Mouse (Mus musculus) embryo, embryonic 9.5 days (tissue): Measurements from ENCODE around the gene Zfp976.
A peak's percentile ranks its signal among the peaks of the same experiment; 100 is the strongest.
"Not testable (repeated sequence)": the region's sequence is repeated elsewhere in the genome, so short reads cannot be mapped to it uniquely, and the experiment has no call there.

ENCODE experiments used
- DNase-seq: peaks from one replicate; pipeline ENCODE4 v3.0.0-alpha.2; 2017; ENCODE audit errors: extremely low spot score

Zfp976 gene

GRCm38 (mm10) chr7:42642152-42643115, at the start of gene Zfp976:
Zfp976 (minus strand) TSS chr7:42642588.
- DNase-seq, result peak; percentile 74

- DNase-seq, result not testable (repeated sequence)
Measured at GRCm38 (mm10) chr7:42680081-42680480, 37.7 kb upstream of the Zfp976 start.

- DNase-seq, result not testable (repeated sequence)
Measured at GRCm38 (mm10) chr7:42679646-42680045, 37.3 kb upstream of the Zfp976 start.

DNA sequence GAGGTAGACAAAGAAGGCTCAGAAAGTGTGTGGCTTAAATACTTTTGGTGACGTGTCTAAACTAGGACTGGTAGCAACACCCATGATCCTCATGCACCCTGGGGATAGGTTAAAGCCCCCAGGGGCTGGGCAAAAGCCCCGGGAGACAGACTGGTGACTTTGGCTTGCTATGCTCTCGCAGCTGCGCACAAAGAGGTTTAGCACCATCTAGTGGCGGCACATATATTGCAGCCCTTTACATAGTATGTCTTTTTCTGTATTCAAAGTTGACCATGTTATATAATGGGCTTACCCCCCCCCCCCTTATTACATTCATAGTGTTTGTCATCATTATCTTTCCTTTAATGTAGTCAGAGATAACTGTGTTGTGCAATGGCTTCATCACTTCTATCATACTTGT, 17.8 kb upstream of the Zfp976 start:
- DNase-seq, result not testable (repeated sequence)

DNA sequence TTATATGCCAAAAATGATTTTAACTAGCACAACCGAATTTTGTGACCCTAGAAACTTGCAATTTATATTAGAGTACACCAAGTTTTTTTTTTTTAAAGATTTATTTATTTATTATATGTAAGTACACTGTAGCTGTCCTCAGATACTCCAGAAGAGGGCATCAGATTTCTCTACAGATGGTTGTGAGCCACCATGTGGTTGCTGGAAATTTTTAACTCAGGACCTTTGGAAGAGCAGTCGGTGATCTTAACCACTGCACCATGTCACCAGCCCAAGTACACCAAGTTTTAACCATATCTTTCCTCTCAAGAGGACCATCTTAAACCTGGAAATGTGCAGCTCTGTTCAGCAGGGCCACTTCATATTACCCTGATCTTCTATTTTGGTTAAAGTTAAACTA, 12.8 kb upstream of the Zfp976 start:
- DNase-seq, result not testable (repeated sequence)

- not testable (repeated sequence) for DNase-seq
Measured at GRCm38 (mm10) chr7:42643120-42643620, 782 bp upstream of the Zfp976 start.

DNA sequence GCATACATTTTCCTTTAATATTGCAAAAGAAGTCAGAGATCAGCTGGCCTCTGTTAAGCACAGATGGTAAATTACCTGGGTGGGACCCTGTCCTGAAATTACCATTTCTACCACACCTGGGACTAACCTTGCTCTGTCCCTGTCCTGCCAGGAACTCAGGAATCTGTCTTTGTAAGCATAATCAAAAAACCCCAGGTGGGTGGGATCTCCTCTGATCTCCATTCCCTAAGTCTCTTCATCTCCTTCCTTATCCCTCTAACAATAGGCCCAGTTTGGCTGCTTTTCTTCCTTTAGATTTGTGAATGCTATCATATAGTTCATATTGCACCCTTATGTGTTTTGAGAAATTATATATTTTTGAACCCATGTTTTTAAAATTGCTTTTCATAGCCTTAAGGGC, 11.4 kb downstream of the Zfp976 start:
- DNase-seq, result not testable (repeated sequence)

GRCm38 (mm10) chr7:42595666-42596065, 46.7 kb downstream of the Zfp976 start:
- not testable (repeated sequence) for DNase-seq

GRCm38 (mm10) chr7:42592413-42592812, 50.0 kb downstream of the Zfp976 start, which contains the start of gene Zfp977:
Zfp977 (minus strand) TSS chr7:42592547.
- not testable (repeated sequence) for DNase-seq

DNA sequence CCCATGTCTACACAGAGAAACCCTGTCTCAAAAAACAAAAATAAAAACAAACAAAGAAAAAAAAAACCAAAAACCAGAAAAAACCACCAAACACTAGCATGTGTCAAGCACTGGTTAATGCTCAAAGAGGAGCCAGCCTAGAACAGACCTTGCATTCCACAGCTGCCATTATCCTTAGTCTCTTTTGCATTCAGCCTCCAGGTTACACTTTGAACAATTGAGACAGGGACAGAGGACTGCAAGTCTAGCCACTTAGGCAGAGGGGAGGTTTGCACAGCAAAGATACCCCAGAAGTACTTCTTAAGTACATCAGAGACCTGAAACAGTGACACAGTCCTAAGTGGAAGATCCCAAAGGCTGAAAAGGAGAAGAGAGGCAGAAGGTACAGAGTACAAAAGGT, 51.1 kb downstream of the Zfp976 start:
- DNase-seq, result not testable (repeated sequence)

DNA sequence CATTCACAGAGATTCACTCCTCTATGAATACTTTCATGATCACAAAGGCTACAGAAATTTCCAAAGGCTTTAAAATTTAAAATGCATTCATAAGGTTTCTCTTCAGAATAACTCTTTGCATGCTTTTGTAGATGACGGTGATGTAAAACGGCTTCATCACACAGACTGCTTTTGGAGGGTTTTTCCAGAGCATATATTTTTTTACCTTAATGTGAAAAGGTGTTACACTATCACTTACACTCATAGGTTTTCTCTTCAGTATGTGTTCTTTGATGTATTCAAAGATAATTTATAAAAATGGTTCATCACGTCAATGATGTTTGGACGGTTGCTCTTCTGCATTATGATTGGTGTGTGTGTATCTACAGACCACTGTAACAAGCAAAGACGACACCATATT, 63.9 kb downstream of the Zfp976 start, which contains the start of gene Gm21028:
Gene Gm21028 (minus strand): TSS at position 101 of the 400 bp plus-strand sequence.
- no peak for DNase-seq
